Mouse (Mus musculus) heart, embryonic 10.5 days (tissue): ENCODE data around the gene Mrtfa. TPM values are rescaled to one million over a fixed set of nuclear protein-coding genes. Genes with fewer than 3 reads are reported as not detected.

ENCODE experiments used
- DNase-seq: peaks from one replicate; pipeline ENCODE4 v3.0.0-alpha.2; 2017; ENCODE audit warnings: low spot score
- H3K27ac ChIP-seq: fragments of 300-500 bp; sonication (generic); 2 replicates; pipeline ENCODE4 v1.5.1; 2016; ENCODE audit warnings: mild to moderate bottlenecking
- H3K27me3 ChIP-seq: fragments of 300-500 bp; sonication (generic); 2 replicates; pipeline ENCODE4 v1.6.1; 2016; ENCODE audit warnings: mild to moderate bottlenecking; ENCODE audit not compliant: poor library complexity, insufficient read depth, severe bottlenecking
- H3K36me3 ChIP-seq: fragments of 300-500 bp; sonication (generic); 2 replicates; pipeline ENCODE4 v1.6.1; 2016; ENCODE audit warnings: mild to moderate bottlenecking, moderate library complexity
- H3K4me1 ChIP-seq: fragments of 300-500 bp; sonication (generic); 2 replicates; pipeline ENCODE4 v1.6.1; 2016; ENCODE audit warnings: mild to moderate bottlenecking
- H3K4me3 ChIP-seq: fragments of 300-500 bp; sonication (generic); 2 replicates; pipeline ENCODE4 v1.5.1; 2016; ENCODE audit warnings: mild to moderate bottlenecking, moderate library complexity
- H3K9me3 ChIP-seq: fragments of 300-500 bp; sonication (generic); 2 replicates; pipeline ENCODE4 v1.6.1; 2016; ENCODE audit warnings: mild to moderate bottlenecking, moderate library complexity
- WGBS: fragments of 180-500 bp; shearing (Covaris S2); methylation state at CpG from one replicate; pipeline ENCODE4 v1.1.7; 2016; 5-methylcytosine and 5-hydroxymethylcytosine counted together
- polyA plus RNA-seq: library from polyadenylated mRNA; unstranded; fragments of >200 nt; fragmentation: Nextera tagmentation; extraction: Ambion mirVana; gene quantifications from 2 replicates; pipeline ENCODE4 v1.2.1, GENCODE M21; 2016

Mrtfa gene
- polyA plus RNA-seq, 1 experiment from 2014 or later: 26.9 TPM

DNA sequence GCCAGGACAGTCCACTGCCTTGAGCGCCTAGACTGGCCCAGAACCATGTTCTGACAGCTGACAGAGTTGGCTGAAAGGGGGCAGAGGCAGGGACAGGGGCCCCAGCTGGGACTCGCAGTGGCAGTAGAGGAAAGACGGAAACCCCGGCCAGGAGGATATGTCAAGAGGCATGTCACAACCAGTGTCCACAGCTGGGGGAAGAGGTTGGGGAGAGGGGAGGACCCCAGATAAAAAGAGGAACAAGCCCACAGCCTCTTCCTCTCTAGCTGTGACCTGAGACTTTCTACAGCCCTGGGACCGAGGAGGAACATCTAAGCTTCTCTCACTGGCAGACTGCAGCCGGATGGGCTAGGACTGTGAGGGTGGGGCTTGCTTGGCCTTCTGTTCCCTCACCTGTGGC, 169.2 kb downstream of the Mrtfa start:
- DNase-seq: no peak
- H3K4me3 ChIP-seq: no peak overlapping the region
- peaks cover 11% of the 10 kb centered on the region for H3K4me1 ChIP-seq
- no peak overlapping the region for H3K27ac ChIP-seq
- H3K9me3 ChIP-seq: no peaks in the 10 kb centered on the region
- WGBS: 72% methylated on average over 6 of the region's 6 CpGs
- H3K27me3 ChIP-seq: no peaks in the 10 kb centered on the region
- H3K36me3 ChIP-seq: peaks cover 67% of the 10 kb centered on the region

DNA sequence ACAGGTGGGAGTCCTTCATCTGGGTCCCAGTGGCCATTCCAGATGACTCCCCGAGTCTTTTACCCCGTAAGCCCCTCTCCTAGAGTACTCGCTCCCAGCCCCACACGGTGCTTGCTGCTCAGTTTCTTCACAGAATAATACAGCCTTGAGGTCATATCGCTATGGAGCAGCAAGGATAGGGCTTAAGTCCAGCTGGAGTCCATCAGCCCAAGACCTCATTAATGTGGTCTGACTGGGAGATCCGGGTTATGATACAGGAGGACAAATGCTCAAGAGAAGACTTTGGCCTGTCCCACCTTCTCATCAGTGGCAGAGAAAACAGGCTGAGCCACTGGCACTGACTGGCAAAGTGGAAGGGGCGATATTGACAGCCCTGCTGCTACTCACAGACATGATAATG, 173.2 kb downstream of the Mrtfa start:
- no peaks in the 10 kb centered on the region for H3K27me3 ChIP-seq
- DNase-seq: no peak
- 0 out of 2 replicates have a peak, but pooled peaks cover 9% of the 10 kb centered on the region for H3K4me1 ChIP-seq
- 92% methylated on average over 7 of the region's 7 CpGs for WGBS
- no peaks in the 10 kb centered on the region for H3K9me3 ChIP-seq
- no peak overlapping the region for H3K4me3 ChIP-seq
- no peak overlapping the region for H3K27ac ChIP-seq
- peaks cover 91% of the 10 kb centered on the region for H3K36me3 ChIP-seq

DNA sequence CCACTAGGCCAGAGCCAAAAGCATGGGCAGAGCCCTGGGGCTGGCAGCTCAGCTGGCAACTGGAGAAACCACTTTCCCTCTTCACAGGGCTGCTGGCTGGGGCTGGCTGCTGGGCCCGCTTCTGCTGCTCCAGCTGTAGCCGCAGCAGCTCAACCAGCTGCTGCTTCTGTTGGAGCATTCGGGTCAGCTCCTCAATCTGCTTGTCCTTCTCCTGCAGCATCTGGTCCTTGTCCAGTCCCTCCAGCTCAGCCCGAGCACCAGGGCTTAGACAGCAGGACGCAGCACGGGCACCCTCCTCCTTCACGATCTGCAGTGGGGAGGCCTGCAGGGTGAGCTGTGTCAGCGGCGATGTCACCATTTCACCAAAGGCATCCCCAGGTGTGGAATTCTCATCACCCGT, 174.1 kb downstream of the Mrtfa start:
- Histone ChIP-seq H3K9me3 (no peaks in the 10 kb centered on the region), H3K27me3 (no peaks in the 10 kb centered on the region), H3K27ac (no peak overlapping the region), H3K36me3 (peaks cover 92% of the 10 kb centered on the region), H3K4me3 (no peak overlapping the region), H3K4me1 (0 out of 2 replicates have a peak, but pooled peaks cover 4% of the 10 kb centered on the region)
- no peak for DNase-seq
- 86% methylated on average over 10 of the region's 10 CpGs for WGBS

DNA sequence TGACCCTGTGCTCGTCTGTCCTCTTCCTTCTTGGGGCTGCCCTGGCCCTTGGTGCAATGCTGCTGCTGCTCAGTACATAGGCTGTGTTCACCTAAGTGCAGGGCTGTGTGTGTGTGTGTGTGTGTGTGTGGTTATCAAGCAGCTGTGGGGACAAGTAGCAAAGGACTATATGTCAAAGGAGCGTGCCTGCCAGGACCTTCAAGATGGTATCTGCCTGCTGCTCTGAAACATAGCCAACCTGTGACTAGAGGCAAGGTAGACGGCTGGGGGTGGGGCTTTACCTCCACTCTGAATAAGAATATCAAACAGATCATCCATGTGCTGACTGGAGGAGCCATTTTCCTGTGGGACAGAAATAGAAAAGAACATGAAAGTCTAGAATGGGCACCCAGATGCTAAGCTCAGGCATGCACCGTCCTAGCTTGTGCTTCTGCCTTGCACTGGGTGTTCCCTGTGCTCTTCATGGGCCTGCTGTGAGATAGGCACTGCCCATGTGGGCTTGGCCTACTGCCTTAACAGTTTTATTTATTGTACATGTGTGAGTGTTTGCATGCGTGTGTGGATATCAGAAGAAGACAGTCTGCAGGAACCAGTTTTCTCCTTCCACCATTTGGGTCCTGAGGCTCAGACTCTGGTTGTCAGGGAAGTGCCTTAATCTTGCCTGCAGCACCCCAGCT, 175.4 kb downstream of the Mrtfa start:
- WGBS: 84% methylated on average over 5 of the region's 5 CpGs
- H3K36me3 ChIP-seq: peaks cover 92% of the 10 kb centered on the region

DNA sequence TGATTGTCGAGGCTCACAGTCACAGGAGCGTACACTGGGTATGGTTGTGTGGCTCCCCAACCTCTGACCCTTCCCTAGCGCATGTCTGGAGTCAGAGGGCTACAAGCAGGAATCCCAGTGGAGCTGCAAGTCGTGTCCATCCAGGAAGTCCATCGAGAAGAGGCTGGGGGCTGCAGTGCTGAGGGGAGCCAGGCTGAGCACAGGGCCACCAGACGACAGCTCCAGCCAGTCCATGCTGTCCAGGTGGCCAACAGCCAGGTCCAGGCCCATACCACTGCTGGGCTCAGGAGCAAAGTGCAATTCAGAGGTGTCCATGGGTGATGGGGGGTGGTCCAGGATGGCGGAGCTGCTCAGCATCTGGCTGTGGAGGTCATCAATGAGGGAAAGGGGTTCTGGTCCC, 177.4 kb downstream of the Mrtfa start:
- no peaks in the 10 kb centered on the region for H3K9me3 ChIP-seq
- WGBS: 83% methylated on average over 7 of the region's 7 CpGs
- no peaks in the 10 kb centered on the region for H3K27me3 ChIP-seq
- H3K4me3 ChIP-seq: no peak overlapping the region
- peaks cover 14% of the 10 kb centered on the region; the same call in 1 of the 2 replicates for H3K4me1 ChIP-seq
- no peak overlapping the region for H3K27ac ChIP-seq
- H3K36me3 ChIP-seq: peaks cover 88% of the 10 kb centered on the region
- DNase-seq: no peak

More for the DNA sequence above, 175.4 kb downstream of the Mrtfa start:
- DNase-seq: no peak
- H3K9me3 ChIP-seq: no peaks in the 10 kb centered on the region
- 0 out of 2 replicates have a peak, but pooled peaks cover 3% of the 10 kb centered on the region for H3K4me1 ChIP-seq
- H3K27me3 ChIP-seq: no peaks in the 10 kb centered on the region
- H3K27ac ChIP-seq: no peak overlapping the region
- H3K4me3 ChIP-seq: no peak overlapping the region

DNA sequence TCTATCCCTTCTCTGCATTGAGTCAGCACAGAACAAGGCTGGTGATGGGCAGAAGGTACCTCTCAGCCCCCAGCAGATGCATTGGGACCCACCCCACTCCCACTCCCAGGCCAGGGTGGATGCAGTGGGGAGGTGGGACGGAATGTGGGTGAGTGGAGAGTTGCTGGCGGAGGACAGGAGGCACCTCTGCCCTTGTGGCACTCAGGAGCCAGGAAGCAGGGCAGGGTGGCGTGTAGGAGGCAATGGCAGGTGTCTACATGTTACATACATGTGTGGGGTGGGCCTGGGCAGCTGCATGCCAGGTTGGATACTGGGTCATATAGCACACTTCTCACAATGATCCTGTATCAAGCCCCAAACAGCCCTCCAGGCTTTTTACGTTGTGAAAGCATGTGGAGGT, 178.2 kb downstream of the Mrtfa start:
- H3K4me3 ChIP-seq: no peak overlapping the region
- no peak overlapping the region for H3K27ac ChIP-seq
- no peak for DNase-seq
- 85% methylated on average over 4 of the region's 4 CpGs for WGBS
- no peaks in the 10 kb centered on the region for H3K27me3 ChIP-seq
- H3K9me3 ChIP-seq: no peaks in the 10 kb centered on the region
- H3K4me1 ChIP-seq: peaks cover 14% of the 10 kb centered on the region; the same call in 1 of the 2 replicates
- peaks cover 84% of the 10 kb centered on the region for H3K36me3 ChIP-seq

DNA sequence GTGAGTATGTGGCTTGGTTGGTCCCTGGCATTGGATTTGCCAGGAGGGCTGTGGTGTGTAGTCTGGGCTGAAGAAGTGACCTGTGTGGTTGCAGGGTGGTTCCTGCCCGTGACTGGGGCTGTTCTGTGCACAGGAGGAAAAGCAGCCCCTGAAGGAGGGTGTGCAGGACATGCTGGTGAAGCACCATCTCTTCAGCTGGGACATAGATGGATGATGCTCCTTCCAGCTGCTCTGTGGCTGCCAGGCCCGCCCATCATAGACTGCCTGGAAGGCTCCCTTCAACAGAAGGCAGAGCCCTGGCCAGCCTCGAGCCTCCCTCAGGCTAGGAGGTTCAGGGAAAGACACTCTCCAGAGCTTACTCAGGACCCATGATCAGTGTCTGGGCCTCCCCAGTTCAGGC, 179.0 kb downstream of the Mrtfa start:
- no peak for DNase-seq
- H3K27me3 ChIP-seq: 0 out of 2 replicates have a peak, but pooled peaks cover 3% of the 10 kb centered on the region
- H3K4me1 ChIP-seq: peaks cover 14% of the 10 kb centered on the region; the same call in 1 of the 2 replicates
- H3K9me3 ChIP-seq: no peaks in the 10 kb centered on the region
- H3K4me3 ChIP-seq: no peak overlapping the region
- WGBS: 63% methylated on average over 3 of the region's 3 CpGs
- H3K27ac ChIP-seq: no peak overlapping the region
- peaks cover 79% of the 10 kb centered on the region for H3K36me3 ChIP-seq

DNA sequence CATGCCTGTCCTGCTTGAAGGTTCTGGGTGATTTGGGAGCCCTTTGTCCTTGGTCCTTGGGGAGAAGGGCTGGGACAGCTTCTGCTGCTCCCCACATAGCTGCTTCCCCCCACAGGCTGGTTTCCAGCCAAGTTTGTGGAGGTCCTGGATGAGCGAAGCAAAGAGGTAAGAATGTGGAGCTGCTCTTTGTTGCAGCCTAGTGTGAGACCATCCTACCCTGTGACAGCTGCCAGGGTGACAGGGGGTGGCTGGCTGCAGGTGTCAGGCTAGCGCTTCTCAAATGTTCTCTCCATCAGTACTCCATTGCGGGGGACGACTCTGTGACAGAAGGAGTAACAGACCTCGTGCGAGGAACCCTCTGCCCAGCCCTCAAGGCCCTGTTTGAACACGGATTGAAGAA, 180.4 kb downstream of the Mrtfa start:
- peaks cover 14% of the 10 kb centered on the region; the same call in 1 of the 2 replicates for H3K4me1 ChIP-seq
- no peak overlapping the region for H3K27ac ChIP-seq
- 83% methylated on average over 7 of the region's 7 CpGs for WGBS
- no peaks in the 10 kb centered on the region for H3K9me3 ChIP-seq
- 0 out of 2 replicates have a peak, but pooled peaks cover 4% of the 10 kb centered on the region for H3K27me3 ChIP-seq
- H3K36me3 ChIP-seq: peaks cover 69% of the 10 kb centered on the region
- H3K4me3 ChIP-seq: no peak overlapping the region
- DNase-seq: no peak

DNA sequence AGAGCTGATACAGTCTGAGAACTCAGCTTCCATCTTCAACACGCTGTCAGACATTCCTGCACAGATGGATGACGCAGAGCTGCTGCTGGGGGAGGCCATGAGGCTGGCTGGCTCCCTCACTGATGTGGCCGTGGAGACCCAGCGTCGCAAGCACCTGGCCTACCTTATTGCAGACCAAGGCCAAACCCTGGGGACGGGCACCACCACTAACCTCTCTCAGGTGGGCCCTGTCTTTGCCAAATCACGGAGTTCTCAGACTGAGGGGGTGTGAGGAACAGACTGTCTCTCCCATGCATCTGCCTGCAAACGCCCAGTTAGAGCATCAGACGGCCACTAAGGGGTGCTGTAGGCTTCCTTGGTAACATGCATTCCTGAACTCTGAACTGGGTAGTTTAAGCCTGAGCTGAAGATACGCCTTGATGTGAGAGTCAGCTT, 181.9 kb downstream of the Mrtfa start:
- H3K27me3 ChIP-seq: 0 out of 2 replicates have a peak, but pooled peaks cover 4% of the 10 kb centered on the region
- peaks cover 61% of the 10 kb centered on the region for H3K36me3 ChIP-seq
- DNase-seq: peak; percentile 68
- no peak overlapping the region for H3K27ac ChIP-seq
- 57% methylated on average over 10 of the region's 10 CpGs for WGBS
- peaks cover 14% of the 10 kb centered on the region; the same call in 1 of the 2 replicates for H3K4me1 ChIP-seq
- H3K4me3 ChIP-seq: no peak overlapping the region
- H3K9me3 ChIP-seq: no peaks in the 10 kb centered on the region

DNA sequence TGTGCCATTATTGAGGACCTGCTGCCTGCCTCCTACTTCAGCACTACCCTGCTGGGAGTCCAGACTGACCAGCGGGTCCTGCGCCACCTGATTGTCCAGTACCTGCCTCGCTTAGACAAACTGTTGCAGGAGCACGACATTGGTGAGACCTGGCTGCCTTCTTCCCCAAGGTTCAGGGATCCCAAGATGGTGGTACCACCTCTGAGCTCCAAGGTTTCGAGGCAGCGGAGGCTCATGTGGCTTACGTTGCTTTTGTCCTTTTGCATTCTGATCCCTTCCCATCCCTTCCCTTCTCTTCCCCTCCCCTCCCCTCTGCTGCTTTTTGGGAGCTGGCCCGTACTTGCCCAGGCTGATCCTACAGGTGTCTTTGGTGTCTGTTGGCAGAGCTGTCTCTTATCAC, 182.7 kb downstream of the Mrtfa start:
- peaks cover 60% of the 10 kb centered on the region for H3K36me3 ChIP-seq
- H3K9me3 ChIP-seq: no peaks in the 10 kb centered on the region
- WGBS: 87% methylated on average over 8 of the region's 8 CpGs
- H3K27me3 ChIP-seq: 0 out of 2 replicates have a peak, but pooled peaks cover 4% of the 10 kb centered on the region
- DNase-seq: peak; percentile 67
- no peak overlapping the region for H3K27ac ChIP-seq
- H3K4me3 ChIP-seq: no peak overlapping the region
- peaks cover 11% of the 10 kb centered on the region; the same call in 1 of the 2 replicates for H3K4me1 ChIP-seq

DNA sequence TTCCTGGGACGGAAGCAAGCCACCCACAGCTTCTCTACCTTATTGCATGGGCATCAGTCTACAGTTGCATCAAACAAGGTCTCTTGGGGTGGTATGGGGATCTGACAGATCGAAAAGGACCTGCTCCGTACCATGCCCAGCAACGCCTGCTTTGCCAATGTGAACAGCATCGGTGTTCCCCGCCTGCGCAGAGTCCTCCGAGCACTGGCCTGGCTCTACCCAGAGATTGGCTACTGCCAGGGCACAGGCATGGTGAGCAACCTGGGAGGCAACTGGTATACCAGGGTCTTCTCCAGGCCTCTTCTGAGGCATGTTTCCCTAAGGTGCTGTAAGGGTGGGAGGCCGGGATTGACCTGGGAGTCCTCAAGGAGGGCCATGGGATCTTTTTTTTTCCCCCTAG, 183.2 kb downstream of the Mrtfa start:
- Histone ChIP-seq H3K36me3 (peaks cover 59% of the 10 kb centered on the region), H3K4me1 (peaks cover 11% of the 10 kb centered on the region; the same call in 1 of the 2 replicates), H3K4me3 (no peak overlapping the region), H3K27ac (no peak overlapping the region), H3K9me3 (no peaks in the 10 kb centered on the region), H3K27me3 (0 out of 2 replicates have a peak, but pooled peaks cover 4% of the 10 kb centered on the region)
- DNase-seq: peak; percentile 62
- 94% methylated on average over 9 of the region's 9 CpGs for WGBS

DNA sequence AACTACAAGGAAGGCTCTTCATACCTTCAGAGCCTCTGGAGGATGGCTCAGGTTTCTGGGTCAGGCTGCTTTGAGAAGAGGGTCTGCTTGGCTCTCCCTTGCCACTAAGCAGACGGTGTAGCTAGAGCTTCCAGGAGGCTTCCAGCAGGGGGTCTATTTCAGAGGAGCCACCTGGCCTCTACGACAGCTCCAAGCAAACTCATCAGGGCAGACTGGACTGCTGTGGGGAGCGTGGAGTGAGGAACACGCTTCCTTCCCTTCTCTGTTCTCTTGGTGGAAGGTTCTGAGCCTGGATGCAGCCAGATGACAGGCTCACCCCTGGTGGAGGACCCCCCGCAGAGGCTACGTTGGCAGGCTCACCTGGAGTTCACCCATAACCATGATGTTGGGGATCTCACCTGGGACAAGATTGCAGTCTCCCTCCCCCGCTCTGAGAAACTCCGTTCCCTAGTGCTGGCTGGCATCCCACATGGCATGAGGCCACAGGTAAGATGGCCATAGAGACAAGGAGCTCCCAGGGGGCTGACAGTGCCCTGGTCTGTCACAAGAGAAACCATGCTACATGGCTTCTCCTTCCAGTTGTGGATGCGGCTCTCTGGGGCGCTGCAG, 184.3 kb downstream of the Mrtfa start:
- 81% methylated on average over 10 of the region's 10 CpGs for WGBS
- Histone ChIP-seq H3K9me3 (no peaks in the 10 kb centered on the region), H3K27me3 (0 out of 2 replicates have a peak, but pooled peaks cover 4% of the 10 kb centered on the region), H3K4me1 (peaks cover 11% of the 10 kb centered on the region; the same call in 1 of the 2 replicates), H3K27ac (no peak overlapping the region), H3K4me3 (no peak overlapping the region), H3K36me3 (peaks cover 49% of the 10 kb centered on the region)
- peak; percentile 67 for DNase-seq
